Mouse (Mus musculus) right cerebral cortex, adult 2 months (tissue): ENCODE measurements around the gene Cd55b.
"Not testable (repeated sequence)": the region's sequence is repeated elsewhere in the genome, so short reads cannot be mapped to it uniquely, and the experiment has no call there.

Experiments used
- DNase-seq, 2 experiments: peaks; one replicate each; pipeline ENCODE4 v3.0.0; 2021 to 2022; ENCODE audit warnings: low spot score in 2 of 2

Cd55b gene

GRCm38 (mm10) chr1:130422664-130423111 is at the start of gene Cd55b:
TSS of gene Cd55b (minus strand) at chr1:130423009.
- DNase-seq = peak in 1 of 2 experiments; percentile 3

GRCm38 (mm10) chr1:130470074-130470473 is 47.3 kb upstream of the Cd55b start:
- DNase-seq = no peak

- DNase-seq = no peak
Observed at GRCm38 (mm10) chr1:130467453-130467852, 44.6 kb upstream of the Cd55b start.

- DNase-seq = no peak
Observed at GRCm38 (mm10) chr1:130464173-130464572, 41.4 kb upstream of the Cd55b start.

GRCm38 (mm10) chr1:130462867-130463266 is 40.1 kb upstream of the Cd55b start:
- peak; percentile 46 for DNase-seq

- peak; percentile 90 to 92 for DNase-seq
Observed at GRCm38 (mm10) chr1:130462084-130462861, 39.5 kb upstream of the Cd55b start, which contains the start of gene Cd55. TSS of gene Cd55 (minus strand) at chr1:130462744.

- no peak for DNase-seq
Observed at GRCm38 (mm10) chr1:130455111-130455510, 32.3 kb upstream of the Cd55b start.

GRCm38 (mm10) chr1:130442930-130443329 is 20.1 kb upstream of the Cd55b start:
- not testable (repeated sequence) for DNase-seq

- DNase-seq = no peak
Observed at GRCm38 (mm10) chr1:130430920-130431319, 8.1 kb upstream of the Cd55b start.

GRCm38 (mm10) chr1:130428667-130429066 is 5.9 kb upstream of the Cd55b start:
- DNase-seq = not testable (repeated sequence)

GRCm38 (mm10) chr1:130427175-130427853 is 4.5 kb upstream of the Cd55b start:
- not testable (repeated sequence) for DNase-seq

GRCm38 (mm10) chr1:130422033-130422432 is 776 bp downstream of the Cd55b start:
- DNase-seq = not testable (repeated sequence)

GRCm38 (mm10) chr1:130397109-130397508 is 25.7 kb downstream of the Cd55b start:
- DNase-seq = not testable (repeated sequence)

- DNase-seq = not testable (repeated sequence)
Observed at GRCm38 (mm10) chr1:130387282-130387681, 35.5 kb downstream of the Cd55b start.

GRCm38 (mm10) chr1:130377726-130378429 is 44.9 kb downstream of the Cd55b start:
- DNase-seq = no peak

- DNase-seq = no peak
Observed at GRCm38 (mm10) chr1:130374173-130374785, 48.5 kb downstream of the Cd55b start.

- DNase-seq = no peak
Observed at GRCm38 (mm10) chr1:130373398-130374083, 49.3 kb downstream of the Cd55b start.

- DNase-seq = peak; percentile 66 to 73
Observed at GRCm38 (mm10) chr1:130371895-130372528, 50.8 kb downstream of the Cd55b start.

- no peak for DNase-seq
Observed at GRCm38 (mm10) chr1:130371291-130371690, 51.5 kb downstream of the Cd55b start.

GRCm38 (mm10) chr1:130350077-130350635 is 72.7 kb downstream of the Cd55b start:
- peak; percentile 12 to 17 for DNase-seq
